Mouse (Mus musculus) erythroblast, embryonic 14.5 days (primary cell): ENCODE measurements around the gene Gm20431.

Experiments used
- GATA1 ChIP-seq: IDR thresholded peaks from 2 replicates; pipeline ENCODE4 v1.6.1; 2012; ENCODE audit warnings: low read length, inconsistent platforms, mixed read lengths
- TAL1 ChIP-seq: IDR thresholded peaks from 3 replicates; pipeline ENCODE4 v1.6.1; 2012; ENCODE audit warnings: low read length, inconsistent platforms, mixed read lengths

- TF ChIP-seq TAL1 (no peak), GATA1 (no peak)
Observed at GRCm38 (mm10) chr2:167575581-167575980, 85.7 kb downstream of the Gm20431 start.
